Mouse (Mus musculus) adrenal gland, postnatal 0 days (tissue): ENCODE results near the gene Fpr-rs4. TPM values are rescaled to one million over a fixed set of nuclear protein-coding genes. Genes with fewer than 3 reads are reported as not detected.

Experiments used
- polyA plus RNA-seq: library from polyadenylated mRNA; unstranded; fragments of >200 nt; fragmentation: Nextera tagmentation; extraction: Ambion mirVana; gene quantifications from 2 replicates; pipeline ENCODE4 v1.2.1, GENCODE M21; 2015

The Fpr-rs4 gene
- polyA plus RNA-seq, result not detected in 2 replicates

GRCm38 (mm10) chr17:18021433-18021832 is at the start of gene Fpr-rs4:
TSS of gene Fpr-rs4 (plus strand) at chr17:18021733.

GRCm38 (mm10) chr17:18049124-18049523 is 27.6 kb downstream of the Fpr-rs4 start, which contains the start of gene Vmn2r124:
TSS of gene Vmn2r124 (plus strand) at chr17:18049424.

Other genes with a start within 250 kb of the Fpr-rs4 start
- 9.2 and 28.5 TPM in 2 replicates for gene Spaca6, start 194.6 kb upstream of the Fpr-rs4 start, polyA plus RNA-seq
- gene Has1, start 166.5 kb upstream of the Fpr-rs4 start, polyA plus RNA-seq, result 1.4 and 1.5 TPM in 2 replicates
- 0.61 and 1.3 TPM in 2 replicates for gene Fpr1, start 137.8 kb upstream of the Fpr-rs4 start, polyA plus RNA-seq
- gene Fpr2, start 133.9 kb upstream of the Fpr-rs4 start, polyA plus RNA-seq, result 1.2 and 1.8 TPM in 2 replicates
- not detected in 2 replicates for gene Fpr3, start 133.9 kb upstream of the Fpr-rs4 start, polyA plus RNA-seq
- gene Vmn2r124, start 27.7 kb downstream of the Fpr-rs4 start, polyA plus RNA-seq, result not detected in 2 replicates
- gene Vmn2r91, start 63.3 kb downstream of the Fpr-rs4 start, polyA plus RNA-seq, result not detected in 2 replicates
- not detected in 2 replicates for gene Vmn2r92, start 130.2 kb downstream of the Fpr-rs4 start, polyA plus RNA-seq